Mouse (Mus musculus): ENCODE data around the gene Crabp1. TPM values are rescaled to one million over a fixed set of nuclear protein-coding genes. Genes with fewer than 3 reads are reported as not detected.

Crabp1 gene
- polyA plus RNA-seq, 1 experiment = 12.2 TPM

DNA sequence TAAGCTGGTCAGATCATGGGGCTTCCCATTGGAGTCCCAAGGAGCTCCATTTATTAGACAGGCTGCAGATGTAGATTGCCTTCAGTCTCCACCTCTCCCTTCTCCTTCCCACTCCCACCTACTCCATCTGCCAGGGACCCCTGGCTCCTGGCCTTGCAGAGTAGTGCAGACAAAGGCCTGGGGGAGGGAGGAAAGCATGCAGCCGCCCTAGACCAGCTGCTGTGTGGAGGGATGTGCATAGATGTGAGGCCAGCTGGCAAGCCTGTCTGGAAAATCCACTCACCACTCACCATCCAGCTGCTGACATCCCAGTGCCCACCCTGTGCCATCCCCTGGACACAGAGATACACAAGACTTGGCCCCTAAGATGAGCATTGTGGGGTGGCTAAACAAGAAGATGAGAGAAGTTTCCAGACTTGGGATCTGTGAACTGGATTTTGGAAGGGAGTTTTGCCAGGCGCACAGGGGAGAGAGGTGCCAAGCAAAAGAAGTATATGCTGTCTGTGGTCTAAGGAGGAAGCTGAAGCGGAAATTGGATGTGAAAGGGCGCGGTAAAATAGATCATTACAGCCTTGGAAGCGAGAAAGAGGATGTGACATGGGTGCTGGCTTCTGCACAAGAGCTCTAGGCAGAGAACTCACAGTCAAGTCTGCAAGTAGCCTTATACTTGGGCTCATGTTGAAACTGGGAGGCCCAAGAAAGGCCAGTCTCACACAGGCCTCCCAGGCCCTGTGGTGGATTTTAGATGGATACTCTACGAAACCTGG, 14.2 kb upstream of the Crabp1 start:
- TF ChIP-seq POLR2A (IDR thresholded peaks at IDR 0.05; ENCODE audit: control insufficient read depth, low read depth, low read length) (no peak), CTCF (IDR thresholded peaks at IDR 0.05; ENCODE audit: control insufficient read depth, insufficient read depth, insufficient replicate concordance, low read depth, low read length) (no peak)
- Histone ChIP-seq H3K27ac (ENCODE audit: control insufficient read depth, insufficient read depth, low read depth, low read length) (no peak overlapping the region), H3K4me3 (ENCODE audit: control insufficient read depth, low read depth, low read length) (no peak overlapping the region), H3K4me1 (ENCODE audit: control insufficient read depth, insufficient read depth, low read length) (no peaks in the 10 kb centered on the region), H3K36me3 (ENCODE audit: control insufficient read depth, insufficient read depth, low read length) (no peaks in the 10 kb centered on the region), H3K27me3 (ENCODE audit: control insufficient read depth, insufficient read depth, low read length) (no peaks in the 10 kb centered on the region)

DNA sequence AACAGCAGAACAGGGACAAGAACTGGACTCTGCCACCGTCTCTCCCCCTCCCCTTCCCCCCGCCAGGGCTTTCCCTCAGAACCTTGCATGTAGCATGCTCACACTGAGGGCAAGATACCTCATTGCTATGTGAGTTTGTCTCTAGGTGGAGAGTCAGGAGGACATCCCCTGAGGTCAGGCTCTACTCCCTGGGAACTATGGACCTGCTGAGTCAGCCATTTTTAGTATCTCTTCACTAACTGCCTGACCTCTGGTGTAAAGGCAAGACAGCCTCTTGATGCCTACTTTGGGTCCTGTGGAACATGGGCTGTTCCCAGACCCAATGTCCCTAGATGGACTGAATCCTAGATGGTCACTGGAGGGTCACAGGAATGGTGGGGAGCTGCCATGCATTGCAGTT, 12.9 kb upstream of the Crabp1 start:
- Histone ChIP-seq H3K4me3 (ENCODE audit: control insufficient read depth, low read depth, low read length) (no peak overlapping the region), H3K27ac (ENCODE audit: control insufficient read depth, insufficient read depth, low read depth, low read length) (no peak overlapping the region), H3K36me3 (ENCODE audit: control insufficient read depth, insufficient read depth, low read length) (no peaks in the 10 kb centered on the region), H3K27me3 (ENCODE audit: control insufficient read depth, insufficient read depth, low read length) (no peaks in the 10 kb centered on the region), H3K4me1 (ENCODE audit: control insufficient read depth, insufficient read depth, low read length) (no peaks in the 10 kb centered on the region)
- TF ChIP-seq CTCF (IDR thresholded peaks at IDR 0.05; ENCODE audit: control insufficient read depth, insufficient read depth, insufficient replicate concordance, low read depth, low read length) (no peak), POLR2A (IDR thresholded peaks at IDR 0.05; ENCODE audit: control insufficient read depth, low read depth, low read length) (no peak)

DNA sequence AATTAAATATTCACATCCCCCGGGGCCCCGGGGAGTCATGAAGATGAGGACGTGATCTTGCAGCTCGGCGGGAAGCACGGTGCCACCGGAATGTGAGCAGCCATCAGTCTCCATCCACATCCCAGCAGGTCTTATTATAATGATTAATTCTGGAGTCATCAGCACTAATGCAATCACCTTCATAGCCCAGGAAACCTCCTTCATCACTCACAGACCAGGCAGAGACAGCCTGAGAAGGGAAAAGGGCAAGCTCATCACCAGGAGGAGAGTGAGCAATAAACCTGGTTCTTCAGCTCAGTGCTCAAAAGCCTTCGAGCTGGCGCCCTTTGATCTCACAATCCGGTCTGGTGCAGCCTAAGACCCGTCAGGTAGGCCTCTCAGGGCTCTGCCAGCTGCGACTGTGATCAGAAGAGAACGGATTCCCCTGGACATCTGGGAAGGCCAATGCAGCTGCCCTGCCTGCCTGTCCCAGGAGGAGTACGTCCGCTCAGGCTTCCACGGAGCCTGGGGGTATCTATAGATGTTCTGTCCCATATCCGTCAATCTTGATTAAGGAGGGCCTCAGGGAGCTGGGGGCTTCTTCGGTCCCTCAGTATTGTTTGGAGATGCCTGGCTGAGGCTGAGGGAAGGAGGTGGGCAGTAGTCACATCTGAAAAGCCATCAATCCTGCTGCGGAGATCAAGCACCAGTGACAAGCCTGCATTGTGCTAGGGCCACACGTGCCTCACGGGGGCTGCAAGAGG, 12.2 kb upstream of the Crabp1 start:
- Histone ChIP-seq H3K36me3 (ENCODE audit: control insufficient read depth, insufficient read depth, low read length) (no peaks in the 10 kb centered on the region), H3K27me3 (ENCODE audit: control insufficient read depth, insufficient read depth, low read length) (no peaks in the 10 kb centered on the region), H3K4me1 (ENCODE audit: control insufficient read depth, insufficient read depth, low read length) (no peaks in the 10 kb centered on the region), H3K27ac (ENCODE audit: control insufficient read depth, insufficient read depth, low read depth, low read length) (no peak overlapping the region), H3K4me3 (ENCODE audit: control insufficient read depth, low read depth, low read length) (no peak overlapping the region)
- TF ChIP-seq CTCF (IDR thresholded peaks at IDR 0.05; ENCODE audit: control insufficient read depth, insufficient read depth, insufficient replicate concordance, low read depth, low read length) (no peak), POLR2A (IDR thresholded peaks at IDR 0.05; ENCODE audit: control insufficient read depth, low read depth, low read length) (no peak)

DNA sequence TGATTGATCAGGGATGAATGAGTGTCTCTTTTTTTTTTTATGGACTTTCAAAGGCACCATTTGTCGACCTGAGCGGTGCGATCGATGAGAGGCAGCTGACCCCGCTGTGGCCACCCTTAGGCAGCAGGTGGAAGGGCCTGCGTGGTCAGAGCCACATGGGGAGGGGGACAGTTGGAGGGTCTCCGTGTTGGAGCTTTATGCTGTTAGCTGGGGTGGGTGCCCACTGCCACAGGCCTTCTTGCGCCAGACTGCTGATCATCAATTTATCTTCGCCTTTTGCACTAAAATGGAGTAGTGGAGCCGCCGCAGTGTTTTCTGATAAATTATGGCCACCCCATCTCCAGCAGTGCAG, 11.6 kb upstream of the Crabp1 start:
- Histone ChIP-seq H3K4me1 (ENCODE audit: control insufficient read depth, insufficient read depth, low read length) (no peaks in the 10 kb centered on the region), H3K36me3 (ENCODE audit: control insufficient read depth, insufficient read depth, low read length) (no peaks in the 10 kb centered on the region), H3K4me3 (ENCODE audit: control insufficient read depth, low read depth, low read length) (no peak overlapping the region), H3K27me3 (ENCODE audit: control insufficient read depth, insufficient read depth, low read length) (no peaks in the 10 kb centered on the region), H3K27ac (ENCODE audit: control insufficient read depth, insufficient read depth, low read depth, low read length) (no peak overlapping the region)
- TF ChIP-seq CTCF (IDR thresholded peaks at IDR 0.05; ENCODE audit: control insufficient read depth, insufficient read depth, insufficient replicate concordance, low read depth, low read length) = no peak
- TF ChIP-seq POLR2A (IDR thresholded peaks at IDR 0.05; ENCODE audit: control insufficient read depth, low read depth, low read length) = no peak

DNA sequence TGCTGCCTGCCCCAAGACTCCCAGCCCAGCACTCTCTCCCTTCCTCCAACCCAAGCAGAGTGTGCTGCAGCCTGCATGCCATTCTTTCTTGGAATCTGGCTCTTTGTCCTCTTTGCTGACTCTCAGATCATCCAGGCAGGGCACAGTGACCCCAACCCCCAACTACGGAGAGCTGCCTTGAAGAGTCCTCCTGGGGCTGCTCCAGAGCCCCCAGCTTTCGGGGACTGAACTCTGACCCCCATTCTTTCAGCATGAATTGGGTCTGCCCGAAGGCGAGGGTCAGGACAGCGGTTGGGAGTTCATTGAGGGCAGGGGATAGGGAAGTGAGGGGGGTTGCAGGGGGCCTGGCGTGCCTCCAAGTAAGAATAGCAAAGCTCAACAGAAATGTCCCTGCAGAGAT, 5.0 kb upstream of the Crabp1 start:
- TF ChIP-seq POLR2A (IDR thresholded peaks at IDR 0.05; ENCODE audit: control insufficient read depth, low read depth, low read length) (no peak), CTCF (IDR thresholded peaks at IDR 0.05; ENCODE audit: control insufficient read depth, insufficient read depth, insufficient replicate concordance, low read depth, low read length) (no peak)
- Histone ChIP-seq H3K4me3 (ENCODE audit: control insufficient read depth, low read depth, low read length) (no peak overlapping the region), H3K27ac (ENCODE audit: control insufficient read depth, insufficient read depth, low read depth, low read length) (no peak overlapping the region), H3K36me3 (ENCODE audit: control insufficient read depth, insufficient read depth, low read length) (no peaks in the 10 kb centered on the region), H3K4me1 (ENCODE audit: control insufficient read depth, insufficient read depth, low read length) (no peaks in the 10 kb centered on the region; the same call in none of the 2 replicates), H3K27me3 (ENCODE audit: control insufficient read depth, insufficient read depth, low read length) (no peaks in the 10 kb centered on the region; the same call in 1 of the 2 replicates)

DNA sequence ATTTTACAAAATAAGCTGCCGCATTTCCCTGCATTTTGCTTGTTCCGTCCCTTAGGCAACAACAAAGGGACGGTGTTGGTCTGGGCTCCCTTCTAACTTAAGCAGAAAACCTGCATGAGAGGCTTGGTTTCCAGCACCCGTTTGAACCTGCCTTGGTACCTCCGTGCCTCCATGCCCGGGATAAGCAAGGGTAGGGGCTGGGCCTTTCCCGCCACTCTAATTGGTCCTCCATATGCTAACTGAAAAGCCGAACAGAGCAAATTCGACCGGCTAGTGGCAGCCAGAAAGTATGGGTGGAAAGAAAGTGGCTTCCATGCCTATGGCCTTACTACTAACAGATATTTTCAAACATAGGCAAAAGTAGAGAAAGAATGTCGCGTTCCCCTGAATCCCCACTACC, 457 bp upstream of the Crabp1 start:
- TF ChIP-seq CTCF (IDR thresholded peaks at IDR 0.05; ENCODE audit: control insufficient read depth, insufficient read depth, insufficient replicate concordance, low read depth, low read length) = no peak
- no peak for TF ChIP-seq POLR2A (IDR thresholded peaks at IDR 0.05; ENCODE audit: control insufficient read depth, low read depth, low read length)
- H3K36me3 ChIP-seq (ENCODE audit: control insufficient read depth, insufficient read depth, low read length) = no peaks in the 10 kb centered on the region
- no peak overlapping the region for H3K27ac ChIP-seq (ENCODE audit: control insufficient read depth, insufficient read depth, low read depth, low read length)
- no peak overlapping the region; the same call in 1 of the 2 replicates for H3K4me3 ChIP-seq (ENCODE audit: control insufficient read depth, low read depth, low read length)
- no peaks in the 10 kb centered on the region; the same call in 1 of the 2 replicates for H3K27me3 ChIP-seq (ENCODE audit: control insufficient read depth, insufficient read depth, low read length)
- peaks cover 10% of the 10 kb centered on the region for H3K4me1 ChIP-seq (ENCODE audit: control insufficient read depth, insufficient read depth, low read length)

DNA sequence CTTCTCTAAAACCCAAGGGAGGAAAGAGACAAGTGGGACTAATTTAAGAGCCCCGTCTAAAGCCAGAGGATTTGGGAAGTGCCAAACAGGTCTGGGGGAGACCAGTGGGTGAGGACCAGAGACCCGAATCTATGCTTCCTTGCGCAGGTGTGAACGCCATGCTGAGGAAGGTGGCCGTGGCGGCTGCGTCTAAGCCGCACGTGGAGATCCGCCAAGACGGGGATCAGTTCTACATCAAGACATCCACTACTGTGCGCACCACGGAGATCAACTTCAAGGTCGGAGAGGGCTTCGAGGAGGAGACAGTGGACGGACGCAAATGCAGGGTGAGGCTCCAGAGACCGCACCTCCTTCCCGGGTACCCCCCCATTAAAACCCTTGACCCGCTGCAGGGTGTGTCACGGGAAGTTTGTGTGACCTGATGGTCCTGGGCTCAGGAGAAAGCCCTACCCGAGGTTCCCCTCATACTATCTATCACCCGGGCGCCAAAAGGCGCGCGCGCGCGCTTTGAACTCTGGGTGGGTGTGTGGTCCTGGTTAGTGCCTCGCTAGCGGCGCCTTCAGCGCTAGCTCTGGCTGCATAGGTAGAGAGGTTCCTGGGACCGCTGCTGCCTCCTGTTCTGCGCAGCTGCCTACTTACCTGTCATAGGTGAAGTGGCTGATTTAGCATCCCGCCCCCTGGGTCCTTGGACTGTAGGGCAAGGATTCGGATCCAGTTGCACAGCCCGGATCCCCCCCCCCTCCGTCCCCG, 963 bp downstream of the Crabp1 start:
- TF ChIP-seq CTCF (IDR thresholded peaks at IDR 0.05; ENCODE audit: control insufficient read depth, insufficient read depth, insufficient replicate concordance, low read depth, low read length) (no peak), POLR2A (IDR thresholded peaks at IDR 0.05; ENCODE audit: control insufficient read depth, low read depth, low read length) (no peak)
- no peaks in the 10 kb centered on the region; the same call in 1 of the 2 replicates for H3K27me3 ChIP-seq (ENCODE audit: control insufficient read depth, insufficient read depth, low read length)
- no peaks in the 10 kb centered on the region for H3K36me3 ChIP-seq (ENCODE audit: control insufficient read depth, insufficient read depth, low read length)
- H3K4me1 ChIP-seq (ENCODE audit: control insufficient read depth, insufficient read depth, low read length) = peaks cover 10% of the 10 kb centered on the region
- peak overlapping the region; percentile 70 for H3K4me3 ChIP-seq (ENCODE audit: control insufficient read depth, low read depth, low read length)
- no peak overlapping the region for H3K27ac ChIP-seq (ENCODE audit: control insufficient read depth, insufficient read depth, low read depth, low read length)
